Mouse (Mus musculus) liver, embryonic 15.5 days (tissue): ENCODE results near the gene Elof1. TPM values are rescaled to one million over a fixed set of nuclear protein-coding genes. Genes with fewer than 3 reads are reported as not detected.

Source experiments
- ATAC-seq: fragments of 200-750 bp; cut with Nextera tagmentation; 2 replicates; pipeline ENCODE4 v1.8.0; 2017; ENCODE audit warnings: moderate number of reproducible peaks, mild to moderate bottlenecking, moderate library complexity; ENCODE audit not compliant: insufficient read depth
- H3K27ac ChIP-seq: fragments of 300-500 bp; sonication (generic); replicated peaks from 2 replicates; pipeline ENCODE4 v1.5.1; 2015; ENCODE audit warnings: mild to moderate bottlenecking, inconsistent platforms
- H3K27me3 ChIP-seq: fragments of 300-500 bp; sonication (generic); 2 replicates; pipeline ENCODE4 v1.6.1; 2015; ENCODE audit warnings: mild to moderate bottlenecking, inconsistent platforms
- H3K36me3 ChIP-seq: fragments of 300-500 bp; sonication (generic); replicated peaks from 2 replicates; pipeline ENCODE4 v1.6.1; 2015; ENCODE audit warnings: moderate library complexity, mild to moderate bottlenecking, inconsistent platforms
- H3K4me1 ChIP-seq: fragments of 300-500 bp; sonication (generic); replicated peaks from 2 replicates; pipeline ENCODE4 v1.6.1; 2015; ENCODE audit warnings: inconsistent platforms
- H3K4me2 ChIP-seq: fragments of 300-500 bp; sonication (generic); 2 replicates; pipeline ENCODE4 v1.6.1; 2015; ENCODE audit warnings: moderate library complexity, mild to moderate bottlenecking, inconsistent platforms
- H3K4me3 ChIP-seq: fragments of 300-500 bp; sonication (generic); replicated peaks from 2 replicates; pipeline ENCODE4 v1.5.1; 2015; ENCODE audit warnings: mild to moderate bottlenecking, inconsistent platforms
- H3K9ac ChIP-seq: fragments of 300-500 bp; sonication (generic); 2 replicates; pipeline ENCODE4 v1.6.1; 2015; ENCODE audit warnings: moderate library complexity, mild to moderate bottlenecking, inconsistent platforms
- H3K9me3 ChIP-seq: fragments of 300-500 bp; sonication (generic); replicated peaks from 2 replicates; pipeline ENCODE4 v1.6.1; 2016; ENCODE audit warnings: inconsistent platforms
- WGBS: fragments of 180-500 bp; shearing (Covaris S2); methylation state at CpG from one replicate; pipeline ENCODE4 v1.1.7; 2015; ENCODE audit warnings: mixed read lengths; ENCODE audit not compliant: insufficient replicate concordance; 5-methylcytosine and 5-hydroxymethylcytosine counted together
- polyA plus RNA-seq: library from polyadenylated mRNA; unstranded; fragments of >200 nt; fragmentation: Nextera tagmentation; extraction: Ambion mirVana; gene quantifications from 2 replicates; pipeline ENCODE4 v1.2.1, GENCODE M21; 2015

Gene Elof1
- polyA plus RNA-seq, 1 experiment from 2014 or later = 88.8 TPM

GRCm38 (mm10) chr9:22119543-22119942 lies 2.6 kb upstream of the Elof1 start:
- peaks cover 81% of the 10 kb centered on the region for H3K4me1 ChIP-seq
- H3K27ac ChIP-seq = peak overlapping the region; percentile 64

GRCm38 (mm10) chr9:22117754-22118456 lies 933 bp upstream of the Elof1 start:
- no peaks in the 10 kb centered on the region for H3K9me3 ChIP-seq
- H3K27me3 ChIP-seq = no peaks in the 10 kb centered on the region
- H3K27ac ChIP-seq = peak overlapping the region; percentile 62
- H3K4me1 ChIP-seq = peaks cover 67% of the 10 kb centered on the region
- peak overlapping the region; percentile 88 for H3K4me2 ChIP-seq
- peak overlapping the region; percentile 46; the same call in 1 of the 2 replicates for H3K9ac ChIP-seq
- WGBS = 31% methylated on average over 10 of the region's 10 CpGs
- H3K36me3 ChIP-seq = peaks cover 19% of the 10 kb centered on the region
- H3K4me3 ChIP-seq = peak overlapping the region; percentile 86
- ATAC-seq = no peak

More at GRCm38 (mm10) chr9:22119543-22119942, 2.6 kb upstream of the Elof1 start:
- ATAC-seq = no peak
- 67% methylated on average over 4 of the region's 4 CpGs for WGBS
- no peak overlapping the region for H3K4me3 ChIP-seq
- no peaks in the 10 kb centered on the region for H3K9me3 ChIP-seq
- no peak overlapping the region for H3K9ac ChIP-seq
- no peak overlapping the region for H3K4me2 ChIP-seq
- peaks cover 3% of the 10 kb centered on the region; the same call in 1 of the 2 replicates for H3K36me3 ChIP-seq
- no peaks in the 10 kb centered on the region for H3K27me3 ChIP-seq

- H3K36me3 ChIP-seq = peaks cover 37% of the 10 kb centered on the region
- H3K4me1 ChIP-seq = peaks cover 49% of the 10 kb centered on the region
- no peaks in the 10 kb centered on the region for H3K9me3 ChIP-seq
- WGBS = 25% methylated on average over 15 of the region's 15 CpGs
- H3K4me3 ChIP-seq = peak overlapping the region; percentile 86
- H3K4me2 ChIP-seq = peak overlapping the region; percentile 88
- no peak for ATAC-seq
- peak overlapping the region; percentile 85 for H3K9ac ChIP-seq
- H3K27ac ChIP-seq = peak overlapping the region; percentile 76
- no peaks in the 10 kb centered on the region for H3K27me3 ChIP-seq
Observed at GRCm38 (mm10) chr9:22116086-22116485, 886 bp downstream of the Elof1 start.

- Histone ChIP-seq H3K4me2 (peak overlapping the region; percentile 88), H3K4me3 (peak overlapping the region; percentile 86), H3K9ac (peak overlapping the region; percentile 85; the same call in 1 of the 2 replicates), H3K9me3 (no peaks in the 10 kb centered on the region), H3K36me3 (peaks cover 41% of the 10 kb centered on the region), H3K4me1 (peaks cover 45% of the 10 kb centered on the region), H3K27me3 (no peaks in the 10 kb centered on the region), H3K27ac (no peak overlapping the region)
- WGBS = 74% methylated on average over 4 of the region's 4 CpGs
- no peak for ATAC-seq
Observed at GRCm38 (mm10) chr9:22115635-22116034, 1.3 kb downstream of the Elof1 start.

- WGBS = 82% methylated on average over 9 of the region's 9 CpGs
- no peak overlapping the region for H3K4me2 ChIP-seq
- peaks cover 8% of the 10 kb centered on the region for H3K27me3 ChIP-seq
- H3K36me3 ChIP-seq = peaks cover 34% of the 10 kb centered on the region
- no peaks in the 10 kb centered on the region for H3K9me3 ChIP-seq
- no peaks in the 10 kb centered on the region for H3K4me1 ChIP-seq
- H3K9ac ChIP-seq = no peak overlapping the region
- no peak overlapping the region for H3K27ac ChIP-seq
- no peak for ATAC-seq
- no peak overlapping the region for H3K4me3 ChIP-seq
Observed at GRCm38 (mm10) chr9:22108194-22108593, 8.8 kb downstream of the Elof1 start.

GRCm38 (mm10) chr9:22099922-22100321 lies 17.1 kb downstream of the Elof1 start:
- no peak for ATAC-seq
- H3K27ac ChIP-seq = no peak overlapping the region

GRCm38 (mm10) chr9:22098993-22099696 lies 17.8 kb downstream of the Elof1 start, which contains the start of gene Cnn1:
Gene Cnn1, plus strand, starts transcription at chr9:22099216.
- H3K36me3 ChIP-seq = no peaks in the 10 kb centered on the region
- H3K9ac ChIP-seq = no peak within 1 kb of the TSS
- H3K4me3 ChIP-seq = no peak within 1 kb of the TSS
- H3K27ac ChIP-seq = no peak within 1 kb of the TSS
- 7% methylated on average over 14 of the region's 14 CpGs for WGBS
- H3K9me3 ChIP-seq = no peaks in the 10 kb centered on the region
- peaks cover 88% of the 10 kb centered on the region for H3K27me3 ChIP-seq
- H3K4me1 ChIP-seq = peaks cover 8% of the 10 kb centered on the region
- no peak within 1 kb of the TSS for H3K4me2 ChIP-seq
- ATAC-seq = no peak

More at GRCm38 (mm10) chr9:22099922-22100321, 17.1 kb downstream of the Elof1 start:
- peaks cover 8% of the 10 kb centered on the region for H3K4me1 ChIP-seq
- no peak overlapping the region for H3K4me2 ChIP-seq
- H3K36me3 ChIP-seq = no peaks in the 10 kb centered on the region
- no peak overlapping the region for H3K9ac ChIP-seq
- no peaks in the 10 kb centered on the region for H3K9me3 ChIP-seq
- peaks cover 82% of the 10 kb centered on the region for H3K27me3 ChIP-seq
- H3K4me3 ChIP-seq = no peak overlapping the region
- 4% methylated on average over 18 of the region's 18 CpGs for WGBS

- H3K9me3 ChIP-seq = no peaks in the 10 kb centered on the region
- no peak overlapping the region for H3K27ac ChIP-seq
- H3K4me3 ChIP-seq = peak overlapping the region; percentile 49
- peak overlapping the region; percentile 83 for H3K4me2 ChIP-seq
- peaks cover 8% of the 10 kb centered on the region for H3K4me1 ChIP-seq
- 2% methylated on average over 24 of the region's 24 CpGs for WGBS
- H3K36me3 ChIP-seq = no peaks in the 10 kb centered on the region
- H3K27me3 ChIP-seq = peaks cover 72% of the 10 kb centered on the region
- H3K9ac ChIP-seq = peak overlapping the region; percentile 52
- peak; percentile 68 for ATAC-seq
Observed at GRCm38 (mm10) chr9:22095854-22096307, 21.1 kb downstream of the Elof1 start.

- no peak for ATAC-seq
- Histone ChIP-seq H3K27ac (no peak overlapping the region), H3K9ac (no peak overlapping the region), H3K36me3 (no peaks in the 10 kb centered on the region), H3K27me3 (peaks cover 41% of the 10 kb centered on the region), H3K4me2 (no peak overlapping the region), H3K9me3 (no peaks in the 10 kb centered on the region), H3K4me3 (no peak overlapping the region), H3K4me1 (peaks cover 8% of the 10 kb centered on the region)
- WGBS = 80% methylated on average over 6 of the region's 6 CpGs
Observed at GRCm38 (mm10) chr9:22092746-22093145, 24.2 kb downstream of the Elof1 start.

GRCm38 (mm10) chr9:22089986-22090385 lies 27.0 kb downstream of the Elof1 start:
- Histone ChIP-seq H3K4me3 (no peak overlapping the region), H3K4me2 (no peak overlapping the region), H3K9me3 (no peaks in the 10 kb centered on the region), H3K9ac (no peak overlapping the region), H3K4me1 (peaks cover 9% of the 10 kb centered on the region), H3K36me3 (no peaks in the 10 kb centered on the region), H3K27me3 (peaks cover 17% of the 10 kb centered on the region), H3K27ac (no peak overlapping the region)
- no peak for ATAC-seq
- WGBS = 76% methylated on average over 7 of the region's 7 CpGs

- H3K4me2 ChIP-seq = no peak overlapping the region
- ATAC-seq = no peak
- no peaks in the 10 kb centered on the region for H3K9me3 ChIP-seq
- 94% methylated on average over 7 of the region's 7 CpGs for WGBS
- H3K36me3 ChIP-seq = no peaks in the 10 kb centered on the region
- H3K4me3 ChIP-seq = no peak overlapping the region
- peaks cover 10% of the 10 kb centered on the region for H3K27me3 ChIP-seq
- peaks cover 16% of the 10 kb centered on the region for H3K4me1 ChIP-seq
- no peak overlapping the region for H3K27ac ChIP-seq
- H3K9ac ChIP-seq = no peak overlapping the region
Observed at GRCm38 (mm10) chr9:22089281-22089680, 27.7 kb downstream of the Elof1 start.
